Mouse (Mus musculus): ENCODE measurements around the gene Ppp1r13b. TPM values are rescaled to one million over a fixed set of nuclear protein-coding genes. Genes with fewer than 3 reads are reported as not detected.
A peak's percentile ranks its signal among the peaks of the same experiment; 100 is the strongest.

Ppp1r13b gene
- polyA plus RNA-seq, 1 experiment from 2014 or later = 22.6 TPM

GRCm38 (mm10) chr12:111894082-111894481 is 13.8 kb downstream of the Ppp1r13b start:
- Histone ChIP-seq H3K27ac (replicated peaks) (no peak overlapping the region), H3K9me3 (no peaks in the 10 kb centered on the region), H3K36me3 (no peaks in the 10 kb centered on the region), H3K27me3 (no peaks in the 10 kb centered on the region), H3K4me2 (replicated peaks) (no peak overlapping the region), H3K9ac (replicated peaks) (no peak overlapping the region), H3K4me3 (no peak overlapping the region), H3K4me1 (peaks cover 9% of the 10 kb centered on the region)
- 64% methylated on average over 1 of the region's 1 CpGs for WGBS
- ATAC-seq (replicated peaks) = no peak

DNA sequence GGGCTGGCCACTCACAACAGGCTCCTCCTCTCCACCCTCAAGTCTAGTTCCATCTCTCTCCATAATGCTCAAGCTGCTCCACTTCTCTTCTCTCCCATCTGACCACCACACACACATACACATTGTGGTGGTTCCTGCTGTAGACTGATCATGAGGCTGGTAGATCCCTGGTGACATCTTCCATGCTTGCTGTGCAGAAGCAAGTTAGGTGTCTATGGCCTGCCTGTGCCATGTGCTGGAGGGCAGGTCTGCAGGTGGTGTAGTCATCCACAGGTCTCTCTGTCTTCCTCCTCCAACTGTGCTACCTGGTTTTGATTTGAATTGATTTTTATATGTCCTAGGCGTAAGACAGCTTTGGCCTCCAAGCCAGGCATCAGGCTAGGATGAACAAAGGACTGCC is 14.9 kb downstream of the Ppp1r13b start:
- Histone ChIP-seq H3K27me3 (no peaks in the 10 kb centered on the region), H3K9me3 (no peaks in the 10 kb centered on the region), H3K4me2 (replicated peaks) (no peak overlapping the region), H3K27ac (replicated peaks) (no peak overlapping the region), H3K4me1 (peaks cover 13% of the 10 kb centered on the region), H3K36me3 (no peaks in the 10 kb centered on the region), H3K4me3 (no peak overlapping the region), H3K9ac (replicated peaks) (no peak overlapping the region)
- no peak for ATAC-seq (replicated peaks)
- 100% methylated on average over 1 of the region's 1 CpGs for WGBS

GRCm38 (mm10) chr12:111891800-111892199 is 16.1 kb downstream of the Ppp1r13b start:
- no peaks in the 10 kb centered on the region for H3K9me3 ChIP-seq
- ATAC-seq (replicated peaks) = no peak
- WGBS = 91% methylated on average over 4 of the region's 4 CpGs
- no peaks in the 10 kb centered on the region for H3K27me3 ChIP-seq
- peaks cover 10% of the 10 kb centered on the region for H3K4me1 ChIP-seq
- H3K36me3 ChIP-seq = no peaks in the 10 kb centered on the region
- H3K9ac ChIP-seq (replicated peaks) = no peak overlapping the region
- H3K4me3 ChIP-seq = no peak overlapping the region
- H3K4me2 ChIP-seq (replicated peaks) = no peak overlapping the region
- no peak overlapping the region for H3K27ac ChIP-seq (replicated peaks)

GRCm38 (mm10) chr12:111889251-111889650 is 18.7 kb downstream of the Ppp1r13b start:
- Histone ChIP-seq H3K4me2 (replicated peaks) (no peak overlapping the region), H3K9ac (replicated peaks) (no peak overlapping the region), H3K4me1 (0 out of 2 replicates have a peak, but pooled peaks cover 5% of the 10 kb centered on the region), H3K36me3 (no peaks in the 10 kb centered on the region), H3K4me3 (no peak overlapping the region), H3K9me3 (no peaks in the 10 kb centered on the region), H3K27ac (replicated peaks) (no peak overlapping the region), H3K27me3 (no peaks in the 10 kb centered on the region)
- WGBS = 89% methylated on average over 3 of the region's 3 CpGs
- no peak for ATAC-seq (replicated peaks)

- Histone ChIP-seq H3K4me2 (replicated peaks) (no peak overlapping the region), H3K9ac (replicated peaks) (no peak overlapping the region), H3K4me1 (0 out of 2 replicates have a peak, but pooled peaks cover 5% of the 10 kb centered on the region), H3K4me3 (no peak overlapping the region), H3K36me3 (no peaks in the 10 kb centered on the region), H3K9me3 (no peaks in the 10 kb centered on the region), H3K27me3 (no peaks in the 10 kb centered on the region), H3K27ac (replicated peaks) (no peak overlapping the region)
- 74% methylated on average over 4 of the region's 4 CpGs for WGBS
- no peak for ATAC-seq (replicated peaks)
Observed at GRCm38 (mm10) chr12:111888303-111888864, 19.5 kb downstream of the Ppp1r13b start.

DNA sequence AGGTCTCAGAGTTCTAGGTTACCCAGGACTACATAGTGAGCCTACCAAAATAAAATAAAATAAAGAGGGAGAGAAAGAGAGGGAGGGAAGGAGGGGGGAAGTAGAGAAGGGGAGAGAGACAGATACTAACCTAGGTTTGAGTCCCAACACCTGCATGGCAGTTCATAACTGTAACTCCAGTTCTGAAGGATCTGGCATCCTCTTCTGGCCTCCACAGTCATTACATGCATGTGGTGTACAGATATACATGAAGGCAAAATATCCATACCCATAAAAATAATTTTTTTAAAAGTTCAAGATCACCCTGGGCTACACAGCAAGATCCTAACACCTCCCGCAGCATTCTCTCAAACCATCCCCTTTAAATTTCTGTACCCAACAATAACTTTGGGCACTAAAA is 20.9 kb downstream of the Ppp1r13b start:
- H3K27me3 ChIP-seq = no peaks in the 10 kb centered on the region
- no peak overlapping the region for H3K27ac ChIP-seq (replicated peaks)
- H3K36me3 ChIP-seq = no peaks in the 10 kb centered on the region
- no peaks in the 10 kb centered on the region for H3K9me3 ChIP-seq
- no peak overlapping the region for H3K9ac ChIP-seq (replicated peaks)
- no peak for ATAC-seq (replicated peaks)
- H3K4me1 ChIP-seq = 0 out of 2 replicates have a peak, but pooled peaks cover 5% of the 10 kb centered on the region
- H3K4me2 ChIP-seq (replicated peaks) = no peak overlapping the region
- WGBS = 95% methylated on average over 1 of the region's 1 CpGs
- H3K4me3 ChIP-seq = no peak overlapping the region

DNA sequence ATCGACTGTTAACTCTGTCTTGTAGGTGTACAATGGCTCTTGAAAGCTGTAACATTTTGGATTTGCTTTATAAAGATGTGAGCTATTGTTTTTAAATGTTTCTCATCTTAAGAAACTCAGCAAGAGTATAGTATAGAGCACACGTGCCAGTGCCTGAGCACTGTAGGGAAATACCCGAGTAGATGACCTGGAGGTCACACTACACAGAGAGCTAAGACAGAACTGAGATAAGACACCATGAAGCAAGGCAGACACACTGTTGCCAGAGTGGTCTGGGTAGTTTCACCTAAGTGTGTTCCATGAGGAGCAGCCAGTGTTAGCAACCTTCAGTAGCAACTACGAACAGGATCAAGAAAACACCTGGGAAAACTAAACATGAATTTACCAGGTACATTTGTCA is 25.1 kb downstream of the Ppp1r13b start:
- Histone ChIP-seq H3K4me1 (no peaks in the 10 kb centered on the region), H3K27ac (replicated peaks) (no peak overlapping the region), H3K9ac (replicated peaks) (no peak overlapping the region), H3K36me3 (no peaks in the 10 kb centered on the region), H3K4me2 (replicated peaks) (no peak overlapping the region), H3K27me3 (no peaks in the 10 kb centered on the region), H3K9me3 (no peaks in the 10 kb centered on the region), H3K4me3 (no peak overlapping the region)
- WGBS = 80% methylated on average over 4 of the region's 4 CpGs
- ATAC-seq (replicated peaks) = no peak

- no peak overlapping the region for H3K4me3 ChIP-seq
- no peak for ATAC-seq (replicated peaks)
- no peaks in the 10 kb centered on the region for H3K4me1 ChIP-seq
Observed at GRCm38 (mm10) chr12:111882022-111882421, 25.9 kb downstream of the Ppp1r13b start.

DNA sequence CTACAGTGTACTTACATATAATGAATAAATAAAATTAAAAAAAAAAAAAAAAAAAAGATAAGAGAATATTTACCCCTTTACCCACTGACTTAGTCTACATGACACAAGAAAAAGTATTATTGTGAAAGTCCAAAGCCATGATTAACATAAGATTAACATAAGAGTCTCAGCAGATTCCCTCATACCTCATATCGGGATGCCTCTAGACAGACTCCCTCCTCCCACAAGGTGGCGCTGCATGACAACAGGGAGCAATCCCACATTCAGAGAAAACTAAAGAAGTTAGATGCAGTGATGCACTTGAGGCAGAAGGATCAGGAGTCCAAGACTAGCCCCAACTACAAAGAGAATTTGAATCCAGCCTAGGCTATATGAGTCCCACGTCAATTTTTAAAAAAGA is 29.7 kb downstream of the Ppp1r13b start:
- Histone ChIP-seq H3K4me3 (no peak overlapping the region), H3K9ac (replicated peaks) (no peak overlapping the region), H3K4me1 (no peaks in the 10 kb centered on the region), H3K27me3 (no peaks in the 10 kb centered on the region), H3K4me2 (replicated peaks) (no peak overlapping the region), H3K9me3 (no peaks in the 10 kb centered on the region), H3K36me3 (no peaks in the 10 kb centered on the region), H3K27ac (replicated peaks) (no peak overlapping the region)
- WGBS = 9% methylated on average over 3 of the region's 3 CpGs
- peak; percentile 72 for ATAC-seq (replicated peaks)

More at GRCm38 (mm10) chr12:111882022-111882421, 25.9 kb downstream of the Ppp1r13b start:
- Histone ChIP-seq H3K4me2 (replicated peaks) (no peak overlapping the region), H3K9ac (replicated peaks) (no peak overlapping the region), H3K27me3 (no peaks in the 10 kb centered on the region), H3K27ac (replicated peaks) (no peak overlapping the region), H3K9me3 (no peaks in the 10 kb centered on the region), H3K36me3 (no peaks in the 10 kb centered on the region)
- 85% methylated on average over 3 of the region's 3 CpGs for WGBS

DNA sequence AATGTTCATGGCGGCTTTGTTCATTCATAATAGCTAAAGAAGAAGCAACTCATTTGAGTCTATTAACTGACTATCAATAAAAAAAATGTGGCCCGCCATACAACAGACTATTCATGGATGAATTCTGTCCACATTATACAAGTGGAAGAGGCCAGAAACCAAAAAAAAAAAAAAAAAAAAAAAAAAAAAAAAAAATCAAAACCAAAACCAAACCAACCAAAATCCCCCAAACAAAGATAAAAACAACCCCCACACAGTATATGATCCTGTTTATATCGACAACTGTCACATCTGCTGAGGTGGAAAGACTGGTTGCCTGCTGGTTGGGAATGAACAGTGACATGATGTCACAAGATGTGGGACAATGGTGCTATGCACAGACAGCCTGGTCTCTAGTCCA is 32.4 kb downstream of the Ppp1r13b start:
- 0 out of 2 replicates have a peak, but pooled peaks cover 2% of the 10 kb centered on the region for H3K36me3 ChIP-seq
- H3K4me2 ChIP-seq (replicated peaks) = no peak overlapping the region
- no peaks in the 10 kb centered on the region for H3K4me1 ChIP-seq
- H3K9me3 ChIP-seq = no peaks in the 10 kb centered on the region
- ATAC-seq (replicated peaks) = no peak
- H3K4me3 ChIP-seq = no peak overlapping the region
- no peaks in the 10 kb centered on the region for H3K27me3 ChIP-seq
- H3K27ac ChIP-seq (replicated peaks) = no peak overlapping the region
- no peak overlapping the region for H3K9ac ChIP-seq (replicated peaks)
- 85% methylated on average over 3 of the region's 3 CpGs for WGBS

DNA sequence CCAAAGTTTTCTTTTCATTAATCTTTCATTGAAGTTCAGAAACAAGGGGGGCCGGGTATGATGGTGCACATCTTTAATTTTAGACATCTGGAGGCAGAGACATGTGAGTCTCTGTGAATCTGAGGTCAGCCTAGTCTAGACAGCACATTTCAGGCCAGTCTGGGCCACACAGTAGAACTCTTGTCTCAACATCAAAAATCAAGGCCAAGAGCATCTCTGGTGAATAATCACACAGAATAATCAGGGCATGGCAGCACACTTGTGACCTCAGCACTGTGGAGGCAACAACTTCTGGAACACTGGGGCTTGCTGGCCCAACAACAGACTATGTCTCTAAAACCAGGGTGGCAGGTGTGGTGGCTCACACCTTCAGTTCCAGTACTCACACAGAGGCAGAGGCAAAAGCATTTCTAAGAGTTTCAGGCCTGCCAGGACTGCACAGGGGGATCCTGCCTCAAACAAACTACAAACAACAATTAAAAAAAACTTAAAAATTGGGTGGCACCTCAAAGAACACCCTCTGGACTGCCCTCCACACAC is 33.2 kb downstream of the Ppp1r13b start:
- Histone ChIP-seq H3K27me3 (no peaks in the 10 kb centered on the region), H3K9ac (replicated peaks) (no peak overlapping the region), H3K36me3 (0 out of 2 replicates have a peak, but pooled peaks cover 2% of the 10 kb centered on the region), H3K4me2 (replicated peaks) (no peak overlapping the region), H3K4me1 (no peaks in the 10 kb centered on the region), H3K9me3 (no peaks in the 10 kb centered on the region), H3K4me3 (no peak overlapping the region), H3K27ac (replicated peaks) (no peak overlapping the region)
- ATAC-seq (replicated peaks) = no peak
- WGBS = 87% methylated on average over 1 of the region's 1 CpGs

DNA sequence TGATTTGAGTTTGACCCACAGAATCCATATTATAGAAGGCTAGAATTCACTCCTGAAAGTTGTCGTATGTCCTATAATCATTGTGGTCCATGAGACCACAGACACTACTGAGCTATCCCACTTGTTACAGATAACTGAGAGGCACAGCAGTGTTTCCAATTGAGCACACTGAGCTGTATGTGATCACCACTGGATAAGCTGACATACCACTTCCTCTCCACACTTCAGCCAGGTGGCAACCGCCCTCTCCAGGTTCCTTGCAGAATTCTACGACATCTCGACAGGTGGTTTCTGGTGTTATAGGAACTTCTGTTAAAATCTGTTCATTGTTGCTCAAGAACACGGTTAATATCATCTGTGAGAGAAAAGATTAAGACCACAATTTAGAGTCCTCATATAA is 35.8 kb downstream of the Ppp1r13b start:
- Histone ChIP-seq H3K36me3 (0 out of 2 replicates have a peak, but pooled peaks cover 2% of the 10 kb centered on the region), H3K4me2 (replicated peaks) (no peak overlapping the region), H3K27me3 (no peaks in the 10 kb centered on the region), H3K9ac (replicated peaks) (no peak overlapping the region), H3K9me3 (no peaks in the 10 kb centered on the region), H3K4me1 (no peaks in the 10 kb centered on the region), H3K4me3 (no peak overlapping the region), H3K27ac (replicated peaks) (no peak overlapping the region)
- no peak for ATAC-seq (replicated peaks)
- 95% methylated on average over 5 of the region's 5 CpGs for WGBS

DNA sequence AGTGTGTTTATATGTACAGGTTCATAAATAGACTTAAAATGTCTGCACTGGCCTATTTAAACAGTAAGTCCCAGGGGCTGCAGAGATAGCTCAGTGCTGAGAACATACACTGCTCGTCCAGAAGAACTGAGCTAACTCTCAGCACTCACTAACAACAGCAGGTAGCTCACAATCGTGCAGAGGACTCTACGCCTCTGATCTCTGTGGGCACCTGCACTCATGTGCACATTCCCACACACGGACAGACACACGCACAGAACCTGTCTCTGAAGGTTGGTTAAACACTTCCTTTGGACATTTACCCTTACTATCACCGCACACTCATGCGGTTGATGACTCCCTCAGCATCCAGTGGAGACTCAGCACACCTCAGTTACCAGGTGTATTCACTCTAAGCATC is 37.1 kb downstream of the Ppp1r13b start:
- Histone ChIP-seq H3K36me3 (0 out of 2 replicates have a peak, but pooled peaks cover 2% of the 10 kb centered on the region), H3K27ac (replicated peaks) (no peak overlapping the region), H3K9ac (replicated peaks) (no peak overlapping the region), H3K4me3 (no peak overlapping the region), H3K9me3 (no peaks in the 10 kb centered on the region), H3K27me3 (no peaks in the 10 kb centered on the region), H3K4me1 (no peaks in the 10 kb centered on the region), H3K4me2 (replicated peaks) (no peak overlapping the region)
- 92% methylated on average over 7 of the region's 7 CpGs for WGBS
- no peak for ATAC-seq (replicated peaks)
